Mouse (Mus musculus): ENCODE measurements around the gene Tppp3. TPM values are rescaled to one million over a fixed set of nuclear protein-coding genes. Genes with fewer than 3 reads are reported as not detected.

The Tppp3 gene
- polyA plus RNA-seq, 1 experiment from 2014 or later = 125 TPM

DNA sequence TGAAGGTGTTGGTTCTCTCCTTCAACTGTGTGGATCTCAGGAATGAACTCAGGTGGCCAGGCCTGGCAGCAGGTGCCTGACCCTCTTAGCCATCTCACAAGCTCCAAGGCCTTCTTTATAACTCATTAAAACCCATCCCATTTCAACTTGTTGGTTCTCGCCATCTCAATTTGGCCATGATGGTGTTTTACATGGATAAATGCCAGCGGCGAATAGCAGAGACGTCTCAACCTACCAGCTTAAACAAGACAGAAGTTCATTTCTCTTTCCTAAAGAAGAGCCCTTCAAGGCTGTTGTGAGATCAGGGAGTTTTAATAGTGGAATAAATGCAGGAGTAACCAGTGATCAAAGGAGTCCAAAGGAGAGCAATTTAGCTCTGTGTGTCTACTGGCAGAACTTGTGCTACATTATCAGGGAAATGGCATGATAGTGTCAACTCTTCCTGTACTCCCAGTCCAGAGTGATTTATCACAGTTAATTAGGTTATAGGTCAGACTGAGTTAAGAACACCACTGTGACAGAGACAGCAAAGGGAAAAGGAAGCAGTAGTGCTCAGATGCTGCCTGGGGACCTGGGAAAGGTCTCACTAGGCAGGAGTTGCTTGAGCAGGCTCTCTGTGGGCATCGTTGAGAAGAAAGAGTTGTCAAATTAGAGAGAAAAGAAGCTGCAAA lies 34.1 kb downstream of the Tppp3 start:
- H3K27ac ChIP-seq = no peak overlapping the region
- 82% methylated on average over 5 of the region's 5 CpGs for WGBS
- H3K9me3 ChIP-seq = no peaks in the 10 kb centered on the region
- H3K27me3 ChIP-seq (replicated peaks) = no peaks in the 10 kb centered on the region
- peaks cover 16% of the 10 kb centered on the region for H3K4me1 ChIP-seq
- no peak overlapping the region for H3K4me2 ChIP-seq
- ATAC-seq (replicated peaks) = no peak
- H3K4me3 ChIP-seq = no peak overlapping the region
- H3K9ac ChIP-seq = no peak overlapping the region
- H3K36me3 ChIP-seq (replicated peaks) = no peaks in the 10 kb centered on the region

DNA sequence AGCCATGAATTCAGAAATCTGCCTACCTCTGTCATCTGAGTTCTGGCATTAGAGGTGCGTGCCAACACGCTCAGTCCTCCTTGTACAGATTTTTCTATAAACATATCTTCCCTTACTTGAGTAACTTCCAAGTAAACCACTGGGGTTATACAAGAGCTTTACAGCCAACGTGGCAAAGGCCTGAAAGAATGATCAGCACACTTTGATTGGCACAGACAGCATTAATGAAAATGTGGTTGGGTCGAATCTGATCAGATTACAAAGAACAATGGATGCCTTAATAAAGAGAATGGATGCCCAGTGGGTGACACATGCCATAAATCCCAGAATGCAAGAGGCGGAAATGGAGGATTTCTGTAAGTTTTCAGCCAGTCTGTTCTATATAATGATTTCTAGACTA lies 35.1 kb downstream of the Tppp3 start:
- H3K36me3 ChIP-seq (replicated peaks) = no peaks in the 10 kb centered on the region
- no peak for ATAC-seq (replicated peaks)
- H3K9me3 ChIP-seq = no peaks in the 10 kb centered on the region
- no peak overlapping the region for H3K27ac ChIP-seq
- no peaks in the 10 kb centered on the region for H3K27me3 ChIP-seq (replicated peaks)
- no peak overlapping the region for H3K4me3 ChIP-seq
- H3K9ac ChIP-seq = no peak overlapping the region
- 74% methylated on average over 5 of the region's 5 CpGs for whole genome bisulfite sequencing
- H3K4me2 ChIP-seq = no peak overlapping the region
- H3K4me1 ChIP-seq = peaks cover 18% of the 10 kb centered on the region

DNA sequence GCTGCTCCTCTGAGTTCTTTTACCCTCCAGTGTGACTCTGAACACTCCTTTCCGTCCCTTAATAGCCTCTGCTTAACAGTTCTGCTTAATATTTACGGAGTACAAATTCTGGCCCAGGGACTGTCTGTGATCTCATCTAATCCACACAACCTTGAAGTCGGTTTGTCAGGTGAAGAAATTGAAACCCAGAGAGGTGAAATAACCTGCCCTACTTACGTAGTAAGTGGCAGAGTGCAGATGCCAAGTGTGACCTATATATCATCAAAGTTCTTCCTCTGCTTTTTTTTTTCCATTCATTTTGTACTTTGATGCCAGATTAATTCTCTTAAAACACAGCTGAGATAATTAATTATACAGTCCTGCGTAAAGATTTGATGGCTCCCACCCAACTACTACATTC lies 37.2 kb downstream of the Tppp3 start:
- Histone ChIP-seq H3K9me3 (no peaks in the 10 kb centered on the region), H3K4me3 (no peak overlapping the region), H3K27me3 (replicated peaks) (no peaks in the 10 kb centered on the region), H3K4me2 (no peak overlapping the region), H3K9ac (no peak overlapping the region), H3K36me3 (replicated peaks) (no peaks in the 10 kb centered on the region), H3K27ac (no peak overlapping the region), H3K4me1 (peaks cover 15% of the 10 kb centered on the region)
- no peak for ATAC-seq (replicated peaks)
- WGBS = 60% methylated on average over 5 of the region's 5 CpGs

DNA sequence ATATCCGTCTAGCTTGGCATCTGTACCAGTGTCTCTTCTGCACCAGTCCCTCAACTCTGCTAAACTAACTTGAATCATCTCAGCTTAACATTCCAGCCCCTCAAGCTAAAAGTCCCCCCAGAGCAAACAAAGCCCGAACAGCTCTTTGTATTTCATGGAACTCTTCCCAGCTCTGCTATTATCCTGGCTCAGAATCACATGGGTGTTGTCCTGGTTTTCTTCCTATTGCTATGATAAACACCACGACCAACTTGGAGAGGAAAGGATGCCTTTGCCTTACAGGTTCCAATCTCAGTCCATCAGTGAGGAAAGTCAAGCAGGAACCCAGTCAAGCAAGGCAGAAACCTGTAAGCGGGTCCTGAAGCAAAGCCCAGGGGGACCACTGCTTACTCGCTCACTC lies 37.8 kb downstream of the Tppp3 start:
- Histone ChIP-seq H3K4me3 (no peak overlapping the region), H3K9ac (no peak overlapping the region), H3K4me1 (peaks cover 15% of the 10 kb centered on the region), H3K27ac (0 out of 2 replicates have a peak overlapping the region, but pooled peaks have one; percentile 8), H3K9me3 (no peaks in the 10 kb centered on the region), H3K36me3 (replicated peaks) (no peaks in the 10 kb centered on the region), H3K27me3 (replicated peaks) (no peaks in the 10 kb centered on the region), H3K4me2 (no peak overlapping the region)
- 0 out of 2 replicates have a peak, but pooled peaks have one; percentile 20 for ATAC-seq (replicated peaks)
- 20% methylated on average over 5 of the region's 5 CpGs for WGBS

DNA sequence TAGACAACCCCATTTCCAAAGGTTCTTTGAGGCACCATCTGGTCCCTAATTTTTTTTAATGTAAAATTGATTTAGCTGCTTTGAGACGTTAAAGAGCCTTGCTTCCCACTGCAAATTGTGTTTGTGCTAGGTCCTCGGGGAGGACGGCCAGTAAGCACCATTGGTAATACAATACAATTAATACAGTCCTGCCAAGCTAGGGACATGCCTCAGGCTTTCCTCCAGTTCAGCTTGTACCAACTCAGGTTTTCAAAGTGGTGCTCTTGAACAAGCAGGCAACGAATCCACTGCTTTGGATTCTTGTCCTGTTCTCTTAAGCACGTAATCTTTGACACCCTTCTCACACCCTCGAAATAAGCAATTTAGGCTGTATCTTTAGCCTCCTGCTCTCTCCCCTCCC lies 38.3 kb downstream of the Tppp3 start:
- ATAC-seq (replicated peaks) = no peak
- WGBS = 14% methylated on average over 6 of the region's 6 CpGs
- Histone ChIP-seq H3K4me3 (no peak overlapping the region), H3K36me3 (replicated peaks) (no peaks in the 10 kb centered on the region), H3K9me3 (no peaks in the 10 kb centered on the region), H3K9ac (no peak overlapping the region), H3K27me3 (replicated peaks) (no peaks in the 10 kb centered on the region), H3K4me1 (peaks cover 15% of the 10 kb centered on the region), H3K4me2 (no peak overlapping the region), H3K27ac (no peak overlapping the region)

DNA sequence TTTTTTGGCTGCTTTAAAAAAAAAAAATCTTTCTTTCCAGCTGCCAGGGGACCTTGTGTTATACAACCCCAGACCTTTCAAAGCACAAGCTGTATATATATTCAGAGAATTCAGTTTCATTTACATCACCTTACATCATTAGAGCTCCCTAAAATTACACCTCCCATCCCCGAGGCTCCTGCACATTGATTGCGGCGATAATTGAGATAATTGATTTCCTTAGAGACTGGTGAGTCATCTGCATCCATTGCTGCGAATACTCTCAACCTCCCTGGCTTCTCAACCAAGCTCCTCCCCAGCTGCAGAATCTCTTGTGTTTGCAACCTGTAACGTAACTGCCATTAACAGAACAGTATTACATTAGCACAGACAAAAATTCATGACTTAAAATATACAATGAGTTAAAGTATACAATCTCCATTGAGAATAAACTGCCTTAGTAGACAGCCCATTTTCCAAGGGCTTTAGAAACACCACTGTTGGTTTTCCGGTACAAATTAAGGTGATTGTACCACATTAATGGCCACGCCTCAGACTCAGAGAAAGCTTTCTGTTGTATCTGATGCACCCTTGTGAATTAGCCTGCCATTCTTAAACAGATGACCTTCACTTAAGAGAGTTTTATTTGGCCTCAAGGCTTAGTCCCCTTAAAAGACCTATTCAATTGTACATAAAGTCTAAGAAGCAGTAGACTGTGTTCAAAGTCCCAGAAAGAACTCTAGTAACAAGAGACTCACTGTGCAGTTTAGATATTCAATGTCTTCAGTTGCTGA lies 39.4 kb downstream of the Tppp3 start:
- Histone ChIP-seq H3K9ac (no peak overlapping the region), H3K4me3 (no peak overlapping the region), H3K27ac (no peak overlapping the region), H3K36me3 (replicated peaks) (no peaks in the 10 kb centered on the region), H3K4me2 (no peak overlapping the region), H3K4me1 (peaks cover 15% of the 10 kb centered on the region), H3K27me3 (replicated peaks) (no peaks in the 10 kb centered on the region), H3K9me3 (no peaks in the 10 kb centered on the region)
- no peak for ATAC-seq (replicated peaks)
- WGBS = 49% methylated on average over 7 of the region's 7 CpGs

DNA sequence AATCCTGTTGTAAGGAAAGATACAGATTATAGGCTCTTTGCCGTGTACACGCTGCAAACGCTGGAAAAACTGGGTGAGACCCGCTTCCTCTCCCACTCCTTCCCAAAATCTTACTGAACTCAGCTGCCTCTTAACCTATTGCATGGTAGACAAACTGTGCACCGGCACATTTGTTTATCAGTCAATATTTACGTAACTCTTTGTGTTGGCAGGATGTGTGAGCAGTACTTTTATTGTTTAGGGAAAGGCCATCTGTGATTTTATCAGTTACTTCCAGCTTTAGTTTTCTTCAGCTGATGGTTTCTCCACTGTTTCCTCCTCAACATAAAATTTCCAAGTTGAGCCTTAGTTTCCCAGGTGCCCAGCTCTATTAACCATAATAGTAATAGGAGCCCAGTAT lies 44.4 kb downstream of the Tppp3 start:
- WGBS = 79% methylated on average over 6 of the region's 6 CpGs

DNA sequence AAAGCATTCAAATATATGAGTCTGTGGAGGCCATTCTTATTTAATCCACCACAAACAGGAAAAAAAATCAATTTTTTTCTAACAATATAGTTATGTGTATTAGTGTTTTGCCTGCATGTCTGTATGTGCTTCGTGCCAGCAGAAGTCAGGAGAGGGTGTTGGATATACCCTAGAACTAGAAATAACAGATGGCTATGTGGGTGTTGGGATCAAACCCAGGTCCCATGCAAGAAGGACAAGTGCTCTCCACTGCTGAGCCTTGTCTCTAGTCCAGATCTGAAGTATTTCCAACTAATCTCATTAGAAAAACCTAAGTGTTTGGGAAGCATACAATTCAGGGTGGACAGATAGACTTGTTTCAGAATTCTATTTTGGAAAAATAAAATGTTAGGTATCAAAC lies 49.3 kb downstream of the Tppp3 start:
- Histone ChIP-seq H3K4me2 (no peak overlapping the region), H3K9ac (no peak overlapping the region), H3K4me1 (no peaks in the 10 kb centered on the region), H3K27ac (no peak overlapping the region), H3K9me3 (no peaks in the 10 kb centered on the region), H3K27me3 (replicated peaks) (no peaks in the 10 kb centered on the region), H3K4me3 (no peak overlapping the region), H3K36me3 (replicated peaks) (no peaks in the 10 kb centered on the region)
- WGBS = 79% methylated on average over 1 of the region's 1 CpGs
- ATAC-seq (replicated peaks) = no peak

More for the DNA sequence above, 44.4 kb downstream of the Tppp3 start:
- no peaks in the 10 kb centered on the region for H3K4me1 ChIP-seq
- H3K36me3 ChIP-seq (replicated peaks) = no peaks in the 10 kb centered on the region
- H3K9me3 ChIP-seq = no peaks in the 10 kb centered on the region
- ATAC-seq (replicated peaks) = no peak
- H3K4me3 ChIP-seq = no peak overlapping the region
- H3K4me2 ChIP-seq = no peak overlapping the region
- no peaks in the 10 kb centered on the region for H3K27me3 ChIP-seq (replicated peaks)
- H3K9ac ChIP-seq = no peak overlapping the region
- no peak overlapping the region for H3K27ac ChIP-seq

DNA sequence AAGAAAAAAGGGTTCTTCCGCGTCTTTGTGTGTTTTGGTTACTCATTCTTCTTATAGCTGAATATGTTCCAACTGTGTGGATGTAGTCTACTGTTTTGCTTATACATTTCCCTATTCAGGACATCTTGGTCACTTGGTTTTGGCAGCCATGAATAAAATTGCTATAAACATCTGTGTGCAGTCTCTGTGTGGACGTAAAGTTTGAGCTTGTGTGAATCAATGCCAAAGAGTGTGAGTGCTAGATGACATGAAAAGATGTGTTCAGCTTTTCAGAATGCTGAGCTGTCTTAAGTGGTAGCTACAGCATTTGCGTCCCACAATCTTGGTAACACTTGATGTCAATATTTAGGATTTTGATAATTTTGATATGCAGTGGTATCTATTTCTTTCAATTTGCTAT lies 51.5 kb downstream of the Tppp3 start:
- Histone ChIP-seq H3K9me3 (no peaks in the 10 kb centered on the region), H3K9ac (no peak overlapping the region), H3K4me1 (no peaks in the 10 kb centered on the region), H3K27ac (no peak overlapping the region), H3K4me2 (no peak overlapping the region), H3K4me3 (no peak overlapping the region), H3K36me3 (replicated peaks) (no peaks in the 10 kb centered on the region), H3K27me3 (replicated peaks) (no peaks in the 10 kb centered on the region)
- WGBS = 93% methylated on average over 4 of the region's 4 CpGs
- ATAC-seq (replicated peaks) = no peak

DNA sequence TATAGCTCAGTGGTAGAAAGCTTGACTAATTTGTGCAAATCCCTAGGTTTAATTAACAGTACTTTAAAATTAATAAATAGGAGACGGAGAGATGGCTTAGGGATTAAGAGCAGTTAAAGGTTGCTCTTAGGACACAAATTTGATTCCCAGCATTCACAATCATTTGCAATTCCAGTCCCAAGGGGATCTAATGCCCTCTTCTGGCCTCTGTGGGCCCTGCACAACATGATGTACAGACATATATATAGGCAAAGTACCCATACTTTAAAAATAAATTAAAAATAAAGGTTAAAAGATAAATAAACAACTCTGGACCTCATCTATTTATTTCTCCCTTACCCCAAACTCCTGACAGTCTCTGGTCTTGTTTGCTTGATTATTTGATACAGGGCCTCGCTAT lies 52.3 kb downstream of the Tppp3 start:
- no peak overlapping the region for H3K27ac ChIP-seq
- 70% methylated on average over 2 of the region's 2 CpGs for WGBS
- 0 out of 2 replicates have a peak, but pooled peaks cover 2% of the 10 kb centered on the region for H3K4me1 ChIP-seq
- 0 out of 2 replicates have a peak, but pooled peaks cover 1% of the 10 kb centered on the region for H3K27me3 ChIP-seq (replicated peaks)
- no peaks in the 10 kb centered on the region for H3K36me3 ChIP-seq (replicated peaks)
- H3K4me2 ChIP-seq = no peak overlapping the region
- H3K9ac ChIP-seq = no peak overlapping the region
- no peak for ATAC-seq (replicated peaks)
- H3K4me3 ChIP-seq = no peak overlapping the region
- H3K9me3 ChIP-seq = no peaks in the 10 kb centered on the region
